Mouse (Mus musculus) cerebellum, adult 11 months (tissue): ENCODE measurements around the gene Zglp1.

Experiments
- DNase-seq: peaks from one replicate; pipeline ENCODE4 v3.0.0; 2022

The Zglp1 gene

GRCm38 (mm10) chr9:21022726-21023125, 44.2 kb downstream of the Zglp1 start:
- no peak for DNase-seq

DNA sequence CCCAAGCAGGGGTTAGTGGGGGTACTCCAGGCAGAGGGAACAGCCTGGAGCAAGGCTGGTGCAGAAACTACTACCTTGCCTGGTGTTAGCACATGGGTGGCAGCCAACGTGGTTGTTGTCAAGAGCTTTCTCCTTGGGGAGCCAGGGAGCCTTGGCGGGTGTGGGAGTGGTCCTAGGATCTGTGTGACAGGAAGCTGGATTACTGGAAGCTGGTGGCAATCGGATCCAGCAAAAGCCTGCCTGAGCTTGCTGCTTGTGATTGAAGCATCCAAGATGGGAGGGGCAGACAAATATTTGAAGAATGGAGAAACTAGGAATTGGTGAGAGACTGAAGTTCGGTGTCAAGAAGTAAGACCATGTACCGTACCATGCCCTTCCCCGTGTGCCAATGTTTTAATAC, 44.6 kb downstream of the Zglp1 start:
- DNase-seq: no peak

- DNase-seq: no peak
Observed at GRCm38 (mm10) chr9:21021363-21021762, 45.5 kb downstream of the Zglp1 start.

- DNase-seq: no peak
Observed at GRCm38 (mm10) chr9:21018600-21018999, 48.3 kb downstream of the Zglp1 start.

DNA sequence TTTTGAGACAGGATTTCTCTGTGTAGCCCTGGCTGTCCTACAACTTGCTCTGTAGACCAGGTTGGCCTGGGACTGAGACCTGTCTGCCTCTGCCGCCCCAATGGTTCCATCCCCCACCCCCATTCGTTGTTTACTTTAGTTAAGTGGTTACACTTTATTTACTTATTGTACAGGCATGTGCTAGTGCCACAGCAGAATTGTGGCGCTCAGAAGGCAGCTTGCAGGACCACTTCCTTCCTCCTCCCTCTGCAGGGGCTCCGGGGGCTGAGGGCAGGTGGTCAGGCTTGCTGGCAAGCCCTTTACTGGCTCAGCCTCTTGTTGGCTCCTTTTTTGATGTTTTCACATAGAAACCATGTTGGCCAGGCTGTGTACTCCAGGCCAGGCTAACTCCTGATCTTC, 49.7 kb downstream of the Zglp1 start:
- DNase-seq: no peak

GRCm38 (mm10) chr9:21016331-21017176, 50.3 kb downstream of the Zglp1 start:
- DNase-seq: no peak

DNA sequence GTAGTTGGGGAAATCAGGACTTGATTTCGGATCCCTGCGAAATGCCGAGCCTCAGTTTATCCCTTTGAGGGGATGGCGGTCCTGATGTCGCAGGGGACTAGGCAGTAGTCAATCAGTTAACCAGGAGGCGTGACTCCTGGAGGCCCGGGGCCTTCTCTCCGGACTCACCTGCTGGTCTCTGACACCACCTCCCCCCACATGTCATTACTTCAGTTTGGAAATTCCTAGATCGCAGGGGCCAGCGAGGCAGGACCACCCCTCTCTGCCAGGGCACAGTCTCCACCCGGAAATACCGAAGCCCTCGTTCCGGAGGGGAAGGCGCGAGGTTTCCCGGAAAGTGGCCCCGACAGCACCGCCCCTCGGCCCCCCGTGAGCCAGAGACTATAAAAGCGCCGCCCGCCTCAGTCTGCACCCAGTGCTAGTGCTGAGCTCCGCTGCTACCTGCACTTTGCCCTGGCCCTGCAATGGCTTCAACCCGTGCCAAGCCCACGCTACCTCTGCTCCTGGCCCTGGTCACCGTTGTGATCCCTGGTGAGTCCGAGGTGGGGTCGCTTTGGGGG, 51.2 kb downstream of the Zglp1 start, which contains the start of gene Icam1:
Gene Icam1 (plus strand): TSS at position 415 of the 560 bp plus-strand sequence.
- DNase-seq: no peak

GRCm38 (mm10) chr9:21014691-21015570, 52.0 kb downstream of the Zglp1 start:
- no peak for DNase-seq
